Mouse (Mus musculus): ENCODE results near the gene Arsk. TPM values are rescaled to one million over a fixed set of nuclear protein-coding genes. Genes with fewer than 3 reads are reported as not detected.

Arsk gene
- polyA plus RNA-seq (2014; fragmentation: Illumina TruSeq; extraction: RNeasy Lipid Tissue Mini Kit (QIAGEN cat#74804); ENCODE audit: low read depth, low replicate concordance) = 19.8 TPM

DNA sequence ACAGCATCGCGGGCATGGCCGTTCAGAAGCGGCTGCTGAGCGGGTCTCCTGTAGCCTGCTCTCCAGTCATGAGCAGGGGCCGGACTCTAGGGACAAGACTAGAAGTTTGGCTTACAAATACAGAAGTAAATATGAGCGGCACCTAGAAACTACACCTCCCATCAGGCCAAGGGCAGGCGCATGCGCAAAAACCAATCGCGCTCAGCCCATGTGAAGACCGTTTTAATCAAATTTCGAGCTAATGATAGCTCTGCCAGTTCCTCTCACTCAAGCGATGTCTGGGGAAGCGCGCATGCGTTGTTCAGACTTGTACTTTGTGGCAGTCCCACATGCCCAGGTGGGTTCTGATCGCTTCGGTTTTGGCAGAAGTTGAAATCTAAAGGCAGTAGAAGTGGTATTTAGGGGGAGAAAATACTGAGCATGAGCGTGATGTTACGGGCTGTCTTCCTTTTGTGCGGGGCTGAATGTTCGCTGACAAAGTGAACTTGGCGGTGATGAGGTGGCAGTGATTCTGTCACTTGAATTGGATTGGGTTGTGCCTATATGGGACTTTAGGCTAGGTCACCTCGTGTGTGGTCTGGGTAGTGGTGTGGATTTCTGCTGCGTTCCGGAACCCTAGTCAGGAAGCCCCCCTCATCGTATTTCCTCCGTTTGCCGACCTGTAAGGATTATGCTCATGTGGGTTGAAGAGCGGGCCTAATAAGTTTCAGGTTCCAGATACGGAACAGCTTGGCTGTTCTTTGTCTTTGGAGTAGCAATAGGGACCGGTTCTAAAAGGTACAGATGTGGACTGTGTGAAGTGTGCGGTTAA lies at the start of gene Arsk, which contains the start of gene Ttc37:
Arsk (minus strand) TSS at position 168 of the 811 bp plus-strand sequence.
Ttc37 (plus strand) TSS at position 242 of the 811 bp plus-strand sequence.

DNA sequence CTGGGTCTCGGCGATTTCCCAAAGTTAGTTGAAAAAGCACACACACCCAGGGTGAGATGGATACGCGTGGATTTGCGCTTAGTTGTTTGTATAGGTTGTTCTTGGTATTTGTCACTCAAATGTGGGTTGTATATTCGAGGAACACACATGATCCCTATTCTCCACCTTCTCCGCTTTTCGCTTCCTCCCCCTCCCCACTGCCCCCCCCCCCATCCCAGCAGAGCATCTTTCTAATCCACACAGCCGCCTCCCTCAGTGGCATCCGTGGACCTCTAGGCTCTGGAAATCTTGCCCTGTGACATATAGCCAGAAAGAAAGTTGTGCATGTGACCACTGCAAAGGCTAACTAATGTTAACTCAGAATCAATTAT lies 41.6 kb downstream of the Arsk start, which contains the start of gene Gpr150:
Gpr150 (minus strand) TSS at position 101 of the 371 bp plus-strand sequence.

DNA sequence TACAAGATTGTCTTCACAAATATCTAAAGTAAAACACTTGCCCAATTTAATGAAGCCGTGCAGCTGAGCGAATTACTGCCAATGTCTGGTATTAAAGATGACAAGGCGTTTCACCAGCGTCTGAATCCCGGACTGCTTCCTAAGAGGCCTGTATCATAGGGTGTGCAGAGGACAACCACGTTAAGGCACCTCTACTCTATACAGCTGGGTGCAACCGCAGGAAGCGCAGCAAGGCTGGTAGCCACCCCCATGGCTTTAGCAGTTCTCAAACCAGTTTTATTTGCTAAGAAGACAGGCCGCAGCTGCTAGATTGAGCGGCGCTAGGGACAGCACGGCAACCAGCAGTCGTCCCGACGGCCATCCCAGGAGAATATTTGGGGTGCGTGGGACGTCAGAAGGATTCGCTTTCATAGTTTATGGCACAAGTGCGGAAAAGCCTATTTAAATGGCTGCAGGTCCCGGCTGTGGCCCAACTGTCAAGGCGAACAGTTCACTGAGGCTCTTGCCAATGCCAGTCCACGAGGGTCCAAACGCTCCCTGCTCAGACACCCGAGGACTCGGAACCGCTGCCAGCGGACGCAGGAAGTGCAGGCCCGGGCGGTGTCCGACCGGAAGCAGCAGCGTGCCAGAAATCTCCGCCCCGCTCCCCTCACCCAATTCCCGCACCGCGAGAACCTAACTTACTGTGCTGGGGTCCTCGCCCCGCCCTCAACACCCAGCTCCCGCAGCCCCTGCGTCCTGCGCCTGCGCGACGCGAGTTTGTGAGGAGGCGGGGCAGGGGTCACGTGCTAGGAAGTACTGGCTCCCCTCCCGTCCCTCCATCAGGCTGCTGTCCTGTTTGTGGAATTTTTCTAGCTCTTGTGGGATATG lies 80.3 kb downstream of the Arsk start, which contains the start of gene Rfesd:
Rfesd (minus strand) TSS at position 746 of the 870 bp plus-strand sequence.

Other genes with a start within 250 kb of the Arsk start
- gene Rhobtb3, start 154.7 kb downstream of the Arsk start, polyA plus RNA-seq (2014; fragmentation: Illumina TruSeq; extraction: RNeasy Lipid Tissue Mini Kit (QIAGEN cat#74804); ENCODE audit: low read depth, low replicate concordance) = 30.7 TPM
- gene Spata9, start 131.5 kb downstream of the Arsk start, polyA plus RNA-seq (2014; fragmentation: Illumina TruSeq; extraction: RNeasy Lipid Tissue Mini Kit (QIAGEN cat#74804); ENCODE audit: low read depth, low replicate concordance) = 294 TPM
- 128 TPM for gene Rfesd, start 79.9 kb downstream of the Arsk start, polyA plus RNA-seq (2014; fragmentation: Illumina TruSeq; extraction: RNeasy Lipid Tissue Mini Kit (QIAGEN cat#74804); ENCODE audit: low read depth, low replicate concordance)
- gene Gpr150, start 41.7 kb downstream of the Arsk start, polyA plus RNA-seq (2014; fragmentation: Illumina TruSeq; extraction: RNeasy Lipid Tissue Mini Kit (QIAGEN cat#74804); ENCODE audit: low read depth, low replicate concordance) = not detected
- 17.0 TPM for gene Ttc37, start 74 bp upstream of the Arsk start, polyA plus RNA-seq (2014; fragmentation: Illumina TruSeq; extraction: RNeasy Lipid Tissue Mini Kit (QIAGEN cat#74804); ENCODE audit: low read depth, low replicate concordance)
- 145 TPM for gene Fam81b, start 206.4 kb upstream of the Arsk start, polyA plus RNA-seq (2014; fragmentation: Illumina TruSeq; extraction: RNeasy Lipid Tissue Mini Kit (QIAGEN cat#74804); ENCODE audit: low read depth, low replicate concordance)